Mouse (Mus musculus) regulatory T cell (primary cell): ENCODE measurements around the gene Pecr.

ENCODE experiments used
- in situ Hi-C: fragments of 300-600 bp; cut with MboI, MseI; formaldehyde crosslinking; loops from one replicate; pipeline ENCODE4 v1.15.1; 2025; ENCODE audit warnings: high pct_unique_total_duplicates

The Pecr gene

DNA sequence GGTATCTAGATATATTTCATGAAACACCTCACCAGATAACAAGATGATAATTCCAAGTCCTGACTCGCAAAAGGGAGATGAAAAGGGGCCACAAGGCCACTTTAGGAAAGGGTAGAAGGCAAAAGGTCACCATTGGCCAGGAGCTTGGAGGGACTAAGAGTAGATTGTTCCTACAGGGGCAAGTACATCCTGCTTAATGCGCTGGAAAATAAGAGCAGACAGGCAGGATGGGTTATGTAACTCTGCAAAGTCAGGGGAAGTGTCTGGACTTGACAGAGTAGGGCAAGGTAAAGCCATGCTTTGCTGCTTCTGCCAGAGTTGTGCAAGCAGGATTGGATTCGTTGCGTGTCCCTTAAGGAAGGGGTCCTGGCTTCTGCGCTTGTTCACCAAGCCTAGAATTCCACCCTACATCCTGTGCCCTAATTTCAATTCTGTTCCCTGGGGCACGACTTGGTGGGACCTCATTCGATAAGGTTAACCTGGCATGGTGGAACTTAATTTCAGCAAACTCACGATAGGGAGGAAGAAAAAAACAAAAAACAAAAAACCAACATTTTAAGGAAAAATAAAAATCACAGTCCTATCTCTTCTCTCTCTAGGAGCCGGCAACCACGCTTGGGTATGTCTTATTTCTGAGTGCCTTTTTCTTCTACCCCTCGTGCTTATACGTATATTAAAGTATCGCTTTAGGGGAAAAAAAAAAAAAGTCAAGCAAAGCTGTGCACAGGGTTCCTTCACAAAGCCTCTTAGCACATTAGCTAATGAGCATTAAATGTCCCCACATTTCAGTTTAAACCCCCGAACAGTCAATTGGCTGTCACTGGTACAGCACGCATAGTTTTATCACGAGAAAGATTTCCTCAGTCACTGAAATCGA, 73.1 kb downstream of the Pecr start:
- in situ Hi-C loops = no loop called here
